Mouse (Mus musculus): ENCODE measurements at regions not wholly inside any gene's neighbourhood (a gene's known extent, or its start where the extent isn't known, plus 50 kb on each side); places are given as distances from the start of the nearest gene placed in this dataset.

GRCm38 (mm10) chr14:95645980-95646379 lies 235.1 kb upstream of the 4921530L21Rik start:
- no peak for TF ChIP-seq CTCF (IDR thresholded peaks at IDR 0.05; ENCODE audit: low read depth)
- Histone ChIP-seq H3K27ac (no peak overlapping the region), H3K4me1 (ENCODE audit: insufficient read depth, low read length) (no peaks in the 10 kb centered on the region), H3K9ac (replicated peaks; ENCODE audit: low read length) (no peak overlapping the region), H3K27me3 (ENCODE audit: insufficient read depth, low read length) (no peaks in the 10 kb centered on the region), H3K4me3 (ENCODE audit: low read length) (no peak overlapping the region), H3K36me3 (ENCODE audit: insufficient read depth, low read length) (no peaks in the 10 kb centered on the region), H3K9me3 (ENCODE audit: low read length) (no peaks in the 10 kb centered on the region), H3K4me2 (ENCODE audit: low read depth, low read length) (no peak overlapping the region)
- DNase-seq (ENCODE audit: low spot score) (no peak), ATAC-seq (no peak)
- WGBS = 44% methylated on average over 6 of the region's 6 CpGs

GRCm38 (mm10) chr14:95659552-95659951 lies 221.5 kb upstream of the 4921530L21Rik start:
- Histone ChIP-seq H3K4me2 (ENCODE audit: low read depth, low read length) (no peak overlapping the region), H3K36me3 (ENCODE audit: insufficient read depth, low read length) (no peaks in the 10 kb centered on the region), H3K4me3 (ENCODE audit: low read length) (no peak overlapping the region), H3K9ac (replicated peaks; ENCODE audit: low read length) (no peak overlapping the region), H3K27ac (no peak overlapping the region), H3K27me3 (ENCODE audit: insufficient read depth, low read length) (no peaks in the 10 kb centered on the region), H3K4me1 (ENCODE audit: insufficient read depth, low read length) (no peaks in the 10 kb centered on the region), H3K9me3 (ENCODE audit: low read length) (no peaks in the 10 kb centered on the region)
- ATAC-seq (no peak), DNase-seq (ENCODE audit: low spot score) (no peak)
- no peak for TF ChIP-seq CTCF (IDR thresholded peaks at IDR 0.05; ENCODE audit: low read depth)
- WGBS = 24% methylated on average over 1 of the region's 1 CpGs

DNA sequence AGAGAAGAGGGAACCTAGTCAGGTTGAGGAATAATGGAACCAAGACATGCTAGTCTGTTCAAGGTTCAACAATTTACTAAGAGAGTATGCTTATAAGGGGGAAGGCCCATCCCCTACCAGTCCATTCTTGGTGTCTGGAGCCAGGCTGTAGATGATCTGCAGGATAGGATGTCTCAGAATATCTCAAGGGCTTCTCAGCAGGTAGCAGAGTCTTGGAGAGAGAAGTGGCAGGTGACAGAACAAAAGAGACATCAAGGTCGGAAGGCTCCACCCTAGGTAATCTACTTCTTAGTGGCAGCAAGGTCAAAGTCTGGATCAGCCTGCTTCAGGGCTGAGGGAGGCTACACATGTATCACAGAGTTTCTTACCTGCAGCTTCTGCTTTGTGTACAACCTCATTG lies 220.2 kb upstream of the 4921530L21Rik start:
- Histone ChIP-seq H3K4me3 (ENCODE audit: low read length) (no peak overlapping the region), H3K9me3 (ENCODE audit: low read length) (no peaks in the 10 kb centered on the region), H3K4me2 (ENCODE audit: low read depth, low read length) (no peak overlapping the region), H3K27ac (no peak overlapping the region), H3K36me3 (ENCODE audit: insufficient read depth, low read length) (no peaks in the 10 kb centered on the region), H3K9ac (replicated peaks; ENCODE audit: low read length) (no peak overlapping the region), H3K27me3 (ENCODE audit: insufficient read depth, low read length) (no peaks in the 10 kb centered on the region), H3K4me1 (ENCODE audit: insufficient read depth, low read length) (no peaks in the 10 kb centered on the region)
- no peak for ATAC-seq
- no peak for DNase-seq (ENCODE audit: low spot score)
- WGBS = 76% methylated on average over 1 of the region's 1 CpGs
- TF ChIP-seq CTCF (IDR thresholded peaks at IDR 0.05; ENCODE audit: low read depth) = no peak

DNA sequence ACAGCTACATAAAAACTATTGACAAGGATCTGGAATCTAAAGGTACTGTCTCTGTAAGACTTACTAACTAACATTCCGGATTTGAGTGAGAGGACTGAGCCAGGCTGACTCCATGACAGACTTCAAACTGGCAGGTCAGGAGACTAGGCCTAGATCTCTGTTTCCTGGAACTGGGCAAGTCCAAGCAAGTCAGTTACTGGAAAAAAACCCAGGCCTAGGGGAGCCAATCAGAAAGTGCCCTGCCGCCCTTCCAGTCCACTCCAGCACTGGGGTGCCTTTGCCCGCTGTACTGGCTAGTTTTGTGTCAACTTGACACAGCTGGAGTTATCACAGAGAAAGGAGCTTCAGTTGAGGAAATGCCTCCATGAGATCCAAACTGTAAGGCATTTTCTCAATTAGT lies 219.6 kb upstream of the 4921530L21Rik start:
- ATAC-seq (no peak), DNase-seq (ENCODE audit: low spot score) (no peak)
- H3K36me3 ChIP-seq (ENCODE audit: insufficient read depth, low read length) = no peaks in the 10 kb centered on the region
- H3K4me1 ChIP-seq (ENCODE audit: insufficient read depth, low read length) = no peaks in the 10 kb centered on the region
- no peak overlapping the region for H3K9ac ChIP-seq (replicated peaks; ENCODE audit: low read length)
- H3K4me2 ChIP-seq (ENCODE audit: low read depth, low read length) = no peak overlapping the region
- no peaks in the 10 kb centered on the region for H3K27me3 ChIP-seq (ENCODE audit: insufficient read depth, low read length)
- no peak overlapping the region for H3K4me3 ChIP-seq (ENCODE audit: low read length)
- WGBS = 91% methylated on average over 3 of the region's 3 CpGs
- no peak for TF ChIP-seq CTCF (IDR thresholded peaks at IDR 0.05; ENCODE audit: low read depth)
- no peak overlapping the region for H3K27ac ChIP-seq
- H3K9me3 ChIP-seq (ENCODE audit: low read length) = no peaks in the 10 kb centered on the region

- ATAC-seq (no peak), DNase-seq (ENCODE audit: low spot score) (peak; percentile 10)
- Histone ChIP-seq H3K9me3 (ENCODE audit: low read length) (no peaks in the 10 kb centered on the region), H3K9ac (replicated peaks; ENCODE audit: low read length) (no peak overlapping the region), H3K4me1 (ENCODE audit: insufficient read depth, low read length) (no peaks in the 10 kb centered on the region), H3K4me3 (ENCODE audit: low read length) (no peak overlapping the region), H3K27me3 (ENCODE audit: insufficient read depth, low read length) (no peaks in the 10 kb centered on the region), H3K36me3 (ENCODE audit: insufficient read depth, low read length) (no peaks in the 10 kb centered on the region), H3K27ac (no peak overlapping the region), H3K4me2 (ENCODE audit: low read depth, low read length) (no peak overlapping the region)
- TF ChIP-seq CTCF (IDR thresholded peaks at IDR 0.05; ENCODE audit: low read depth) = no peak
- WGBS = 69% methylated on average over 1 of the region's 1 CpGs
Observed at GRCm38 (mm10) chr14:95687448-95687847, 193.6 kb upstream of the 4921530L21Rik start.

DNA sequence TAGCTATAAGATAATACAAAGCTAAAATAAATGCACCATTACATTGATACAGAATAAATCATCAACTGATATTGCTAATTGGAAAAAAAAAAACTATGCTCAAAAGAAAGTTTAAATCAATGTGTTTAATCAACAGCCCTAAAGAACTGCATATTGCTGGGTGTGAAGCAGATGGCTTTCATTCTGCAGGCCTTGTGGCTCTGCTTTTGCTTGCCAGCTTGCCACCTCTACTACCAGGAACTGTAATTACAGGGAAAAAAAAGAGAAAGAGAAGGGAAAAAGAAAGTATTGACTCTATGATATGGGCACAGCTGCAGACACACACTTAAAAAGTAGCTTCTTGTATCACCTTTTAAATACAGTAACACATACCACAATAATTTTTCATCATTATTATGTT lies 192.4 kb upstream of the 4921530L21Rik start:
- Histone ChIP-seq H3K4me1 (ENCODE audit: insufficient read depth, low read length) (no peaks in the 10 kb centered on the region), H3K27me3 (ENCODE audit: insufficient read depth, low read length) (no peaks in the 10 kb centered on the region), H3K36me3 (ENCODE audit: insufficient read depth, low read length) (no peaks in the 10 kb centered on the region), H3K9me3 (ENCODE audit: low read length) (no peaks in the 10 kb centered on the region), H3K4me3 (ENCODE audit: low read length) (no peak overlapping the region), H3K4me2 (ENCODE audit: low read depth, low read length) (no peak overlapping the region), H3K9ac (replicated peaks; ENCODE audit: low read length) (no peak overlapping the region), H3K27ac (no peak overlapping the region)
- ATAC-seq (no peak), DNase-seq (ENCODE audit: low spot score) (no peak)
- TF ChIP-seq CTCF (IDR thresholded peaks at IDR 0.05; ENCODE audit: low read depth) = no peak

GRCm38 (mm10) chr14:95726082-95726481 lies 155.0 kb upstream of the 4921530L21Rik start:
- TF ChIP-seq CTCF (IDR thresholded peaks at IDR 0.05; ENCODE audit: low read depth) = no peak
- H3K9me3 ChIP-seq (ENCODE audit: low read length) = no peaks in the 10 kb centered on the region
- no peak overlapping the region for H3K4me2 ChIP-seq (ENCODE audit: low read depth, low read length)
- H3K4me1 ChIP-seq (ENCODE audit: insufficient read depth, low read length) = no peaks in the 10 kb centered on the region
- no peak overlapping the region for H3K27ac ChIP-seq
- no peaks in the 10 kb centered on the region for H3K27me3 ChIP-seq (ENCODE audit: insufficient read depth, low read length)
- no peak overlapping the region for H3K9ac ChIP-seq (replicated peaks; ENCODE audit: low read length)
- no peak overlapping the region for H3K4me3 ChIP-seq (ENCODE audit: low read length)
- no peaks in the 10 kb centered on the region for H3K36me3 ChIP-seq (ENCODE audit: insufficient read depth, low read length)
- no peak for DNase-seq (ENCODE audit: low spot score)
- ATAC-seq = no peak
